Mouse (Mus musculus) kidney, adult 10 weeks (tissue): ENCODE measurements around the gene Daam1. TPM values are rescaled to one million over a fixed set of nuclear protein-coding genes. Genes with fewer than 3 reads are reported as not detected.

Source experiments
- polyA plus RNA-seq: library from polyadenylated mRNA; stranded (reverse); fragments of 350-450 nt; fragmentation: Illumina TruSeq; extraction: RNeasy Lipid Tissue Mini Kit (QIAGEN cat#74804); gene quantifications from one replicate; pipeline ENCODE4 v1.2.3, GENCODE M21; 2014; ENCODE audit warnings: low read depth, low replicate concordance

The Daam1 gene
- polyA plus RNA-seq = 27.4 TPM

DNA sequence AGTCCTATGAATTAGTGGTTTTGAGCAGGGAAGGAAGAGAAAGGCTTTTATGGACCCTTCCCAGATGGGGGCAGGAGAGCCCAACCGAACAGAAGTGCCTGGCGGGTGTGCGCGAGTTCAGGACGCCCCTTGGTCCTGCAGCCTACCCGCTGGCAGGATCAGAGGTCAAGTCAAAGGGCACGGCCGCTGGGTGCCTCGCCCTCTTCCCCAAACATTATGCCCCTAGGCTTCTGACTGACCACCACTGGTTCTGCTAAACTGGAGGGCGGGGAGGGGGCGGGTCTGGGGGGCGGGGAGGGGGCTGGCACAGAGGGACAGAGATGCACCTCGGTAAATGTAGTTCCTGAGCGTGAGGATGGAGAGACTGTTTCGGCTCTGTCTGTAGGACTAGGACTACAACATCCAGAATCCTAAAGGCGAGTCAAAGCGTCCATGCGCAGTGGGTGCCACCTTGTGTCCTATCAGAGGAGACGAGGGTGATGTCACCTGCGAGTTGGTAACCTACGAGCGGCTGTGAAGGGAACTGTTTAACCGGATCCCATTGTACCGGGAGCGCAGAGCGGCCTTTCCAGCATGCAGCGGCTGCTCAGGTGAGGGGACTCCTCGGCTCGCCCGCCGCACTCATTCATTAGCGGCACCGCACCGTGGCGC, at the start of gene Daam1:
Gene Daam1 (plus strand): TSS at position 472 of the 651 bp plus-strand sequence.

Other genes with a start within 250 kb of the Daam1 start
- 7.2 TPM for gene Gpr135, start 240.0 kb downstream of the Daam1 start, polyA plus RNA-seq